Mouse (Mus musculus) erythroblast, embryonic 14.5 days (primary cell): ENCODE data around the gene Tmem114.

Source experiments
- GATA1 ChIP-seq: IDR thresholded peaks from 2 replicates; pipeline ENCODE4 v1.6.1; 2012; ENCODE audit warnings: low read length, inconsistent platforms, mixed read lengths
- TAL1 ChIP-seq: IDR thresholded peaks from 3 replicates; pipeline ENCODE4 v1.6.1; 2012; ENCODE audit warnings: low read length, inconsistent platforms, mixed read lengths

- TF ChIP-seq TAL1 (no peak), GATA1 (no peak)
Observed at GRCm38 (mm10) chr16:8424971-8425330, at the start of gene Tmem114.
